Comparison of ENCODE assay signal across 11 mouse cellular contexts in genomic region chr19:28967652-28968051, GRCm38 (mm10). TPM values are rescaled to one million over a fixed set of nuclear protein-coding genes. Genes with fewer than 3 reads are reported as not detected.
DNase-seq lines count a peak whose midpoint lies in the region; ATAC-seq lines count a peak whose summit lies in the region.
"Had no signal": no experiment of that assay in that cellular context is flagged by ENCODE, and none has a peak within 500 bp of the region (broad histone marks: within the 10 kb centered on the region; RNA-seq: fewer than 3 reads in every experiment).

4430402I18Rik (minus strand) TSS chr19:28967800.

- DNase-seq in lung, adult 18-20 months = peak; percentile 62 to 79
- no peak for DNase-seq in lung, postnatal 14 days
- DNase-seq in heart, embryonic 10.5 days (ENCODE audit: low spot score) = no peak
- DNase-seq in limb, embryonic 10.5 days (ENCODE audit: low spot score) = peak; percentile 37
- peak; percentile 56 for DNase-seq in right cerebral cortex, adult 18-20 months
- no peak for DNase-seq in spleen, adult 18-20 months
- DNase-seq in gastrocnemius, adult 18-20 months (ENCODE audit: low spot score) = no peak

- H3K9ac ChIP-seq in intestine, embryonic 16.5 days (ENCODE audit: low read depth, low read length) = no peak within 1 kb of the TSS

- H3K4me1 ChIP-seq in heart, embryonic 10.5 days = peaks cover 26% of the 10 kb centered on the region
- peaks cover 15% of the 10 kb centered on the region for H3K4me1 ChIP-seq in limb, embryonic 10.5 days
- H3K4me1 ChIP-seq in intestine, embryonic 16.5 days (ENCODE audit: control insufficient read depth, insufficient read depth, low read length) = peaks cover 2% of the 10 kb centered on the region; the same call in 1 of the 2 replicates

- H3K27ac ChIP-seq in heart, embryonic 10.5 days = no peak within 1 kb of the TSS
- H3K27ac ChIP-seq in limb, embryonic 10.5 days = no peak within 1 kb of the TSS
- no peak within 1 kb of the TSS for H3K27ac ChIP-seq in intestine, embryonic 16.5 days (ENCODE audit: low read length)

- no peaks in the 10 kb centered on the region for H3K27me3 ChIP-seq in heart, embryonic 10.5 days (ENCODE audit: insufficient read depth, poor library complexity, severe bottlenecking)
- H3K27me3 ChIP-seq in limb, embryonic 10.5 days (ENCODE audit: low read depth, poor library complexity, severe bottlenecking) = peaks cover 29% of the 10 kb centered on the region
- no peaks in the 10 kb centered on the region for H3K27me3 ChIP-seq in intestine, embryonic 16.5 days (replicated peaks; ENCODE audit: control insufficient read depth, insufficient read depth, low read length)

- no peak for ATAC-seq in intestine, embryonic 16.5 days

- H3K36me3 ChIP-seq in heart, embryonic 10.5 days = no peaks in the 10 kb centered on the region
- no peaks in the 10 kb centered on the region for H3K36me3 ChIP-seq in limb, embryonic 10.5 days
- no peaks in the 10 kb centered on the region for H3K36me3 ChIP-seq in intestine, embryonic 16.5 days (ENCODE audit: control insufficient read depth, insufficient read depth, low read length)

- H3K4me3 ChIP-seq in heart, embryonic 10.5 days = peak within 1 kb of the TSS; percentile 31; the same call in 1 of the 2 replicates
- H3K4me3 ChIP-seq in limb, embryonic 10.5 days = peak within 1 kb of the TSS; percentile 10; the same call in 1 of the 2 replicates
- no peak within 1 kb of the TSS for H3K4me3 ChIP-seq in intestine, embryonic 16.5 days (ENCODE audit: low read length)

- no peaks in the 10 kb centered on the region for H3K9me3 ChIP-seq in heart, embryonic 10.5 days
- no peaks in the 10 kb centered on the region for H3K9me3 ChIP-seq in limb, embryonic 10.5 days (replicated peaks)
- H3K9me3 ChIP-seq in intestine, embryonic 16.5 days (ENCODE audit: control insufficient read depth, low read length) = no peaks in the 10 kb centered on the region

- WGBS in heart, embryonic 10.5 days = 6% methylated on average over 11 of the region's 11 CpGs
- 9% methylated on average over 11 of the region's 11 CpGs for WGBS in limb, embryonic 10.5 days
- WGBS in intestine, embryonic 16.5 days = 16% methylated on average over 11 of the region's 11 CpGs

- H3K4me2 ChIP-seq in intestine, embryonic 16.5 days (ENCODE audit: low read depth, low read length) = no peak within 1 kb of the TSS

RNA-seq across cellular contexts. Expression of gene 4430402I18Rik, which starts in this region (rescaled TPM):
- 2.1 and 5.7 TPM in 2 replicates for polyA plus RNA-seq in heart, embryonic 10.5 days (2016; fragmentation: Nextera tagmentation; extraction: Ambion mirVana)
- polyA plus RNA-seq in limb, embryonic 10.5 days (2016; fragmentation: Nextera tagmentation; extraction: Ambion mirVana) = 0.06 TPM in 1 of 2 replicates, not detected in the other
- 1.2 and 1.3 TPM in 2 replicates for polyA plus RNA-seq in intestine, embryonic 16.5 days (2015; fragmentation: Nextera tagmentation; extraction: Ambion mirVana)
- 1 to 10 TPM; 1.1 to 2.9 TPM for total RNA-seq in gastrocnemius, adult 18-20 months (2021)
- total RNA-seq: hematopoietic stem cell, adult 5-6 weeks; MEL; neutrophil, adult 5-6 weeks had no signal

Comparison
In these comparisons a context has a peak if more than half of its experiments do, and no peak if none do; other contexts are left out.
1. DNase-seq: peak in lung, adult 18-20 months (2 of 2) and right cerebral cortex, adult 18-20 months (single experiment); none in lung, postnatal 14 days (single experiment), heart, embryonic 10.5 days (single experiment), spleen, adult 18-20 months (0 of 2) and gastrocnemius, adult 18-20 months (single experiment).
2. Peak in DNase-seq and H3K4me3 ChIP-seq in limb, embryonic 10.5 days; RNA of the gene not detected or under 1 TPM.